ENCODE assay signal across 22 mouse cellular contexts in the genomic region with DNA sequence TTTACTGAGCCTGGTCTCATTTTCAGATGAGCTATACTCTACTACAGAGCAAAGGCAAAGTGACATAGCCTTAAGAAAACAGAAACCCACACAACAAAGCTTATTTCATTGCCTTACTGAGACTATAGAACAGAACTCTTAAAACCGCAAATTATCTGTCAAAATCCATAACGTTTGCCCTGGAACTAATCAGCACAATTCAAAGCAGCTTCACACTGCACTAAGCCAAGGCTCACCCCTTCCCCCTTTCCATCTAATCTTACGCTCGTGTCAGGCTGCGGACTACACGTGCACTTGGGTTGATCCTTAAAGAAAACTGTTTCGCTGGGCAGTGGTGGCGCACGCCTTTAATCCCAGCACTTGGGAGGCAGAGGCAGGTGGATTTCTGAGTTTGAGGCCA. TPM values are rescaled to one million over a fixed set of nuclear protein-coding genes. Genes with fewer than 3 reads are reported as not detected.
DNase-seq lines count a peak whose midpoint lies in the region; ATAC-seq and TF ChIP-seq lines count a peak whose summit lies in the region.
"Had no signal": no experiment of that assay in that cellular context is flagged by ENCODE, and none has a peak within 500 bp of the region (broad histone marks: within the 10 kb centered on the region; RNA-seq: fewer than 3 reads in every experiment).

No protein-coding gene starts in this region.

- 48% methylated on average over 9 of the region's 9 CpGs for WGBS in liver, embryonic 12.5 days (ENCODE audit: insufficient replicate concordance)
- 44% methylated on average over 9 of the region's 9 CpGs for WGBS in liver, embryonic 16.5 days (ENCODE audit: insufficient replicate concordance)
- 74% methylated on average over 9 of the region's 9 CpGs for WGBS in stomach, embryonic 15.5 days
- WGBS in forebrain, embryonic 14.5 days = 88% methylated on average over 9 of the region's 9 CpGs

- H3K9me3 ChIP-seq in MEL (replicated peaks; ENCODE audit: insufficient read depth, low read length) = no peaks in the 10 kb centered on the region
- H3K9me3 ChIP-seq in liver, embryonic 12.5 days (replicated peaks) = no peaks in the 10 kb centered on the region
- no peaks in the 10 kb centered on the region for H3K9me3 ChIP-seq in liver, embryonic 16.5 days (replicated peaks; ENCODE audit: control insufficient read depth, low read length)
- no peaks in the 10 kb centered on the region for H3K9me3 ChIP-seq in stomach, embryonic 15.5 days
- no peaks in the 10 kb centered on the region for H3K9me3 ChIP-seq in forebrain, embryonic 14.5 days (replicated peaks; ENCODE audit: control insufficient read depth, low read length)
- H3K9me3 ChIP-seq: embryonic facial prominence, embryonic 15.5 days; forebrain, embryonic 10.5 days; forebrain, embryonic 15.5 days; heart, embryonic 10.5 days; hindbrain, embryonic 13.5 days had no signal

- H3K36me3 ChIP-seq in MEL (ENCODE audit: control insufficient read depth in 1 of 2, insufficient read depth in 2 of 2, low read length in 2 of 2) = peaks cover 0 to 40% of the 10 kb centered on the region in 2 experiments; a peak in 2 of 4 replicates
- H3K36me3 ChIP-seq in liver, embryonic 12.5 days = peaks cover 9% of the 10 kb centered on the region; the same call in 1 of the 2 replicates
- no peaks in the 10 kb centered on the region for H3K36me3 ChIP-seq in liver, embryonic 16.5 days (ENCODE audit: control insufficient read depth, insufficient read depth)
- H3K36me3 ChIP-seq in stomach, embryonic 15.5 days = no peaks in the 10 kb centered on the region
- no peaks in the 10 kb centered on the region for H3K36me3 ChIP-seq in forebrain, embryonic 14.5 days (ENCODE audit: control insufficient read depth, insufficient read depth, low read length)
- H3K36me3 ChIP-seq: embryonic facial prominence, embryonic 15.5 days; forebrain, embryonic 10.5 days; forebrain, embryonic 15.5 days; heart, embryonic 10.5 days; hindbrain, embryonic 13.5 days had no signal

- no peak for TF ChIP-seq RAD21 in MEL (IDR thresholded peaks at IDR 0.05; ENCODE audit: low read depth, low read length)

- no peak for TF ChIP-seq POLR2A in MEL (IDR thresholded peaks at IDR 0.05; ENCODE audit: control insufficient read depth in 1 of 2, insufficient read depth in 1 of 2, low read depth in 1 of 2, low read length in 2 of 2, poor library complexity in 1 of 2)

- no peak for TF ChIP-seq CTCF in MEL (IDR thresholded peaks at IDR 0.05 in 2 of 3, conservative IDR thresholded peaks at IDR 0.05 in 1 of 3; ENCODE audit: control insufficient read depth in 1 of 3, insufficient read depth in 1 of 3, low read depth in 2 of 3, low read length in 3 of 3, poor library complexity in 1 of 3, severe bottlenecking in 1 of 3)

- no peaks in the 10 kb centered on the region for H3K79me2 ChIP-seq in MEL (ENCODE audit: control insufficient read depth, insufficient read depth, low read length, poor library complexity)

- 0 out of 2 replicates have a peak, but pooled peaks have one; percentile 49 for ATAC-seq in liver, embryonic 12.5 days
- peak; percentile 37; the same call in 1 of the 2 replicates for ATAC-seq in liver, embryonic 16.5 days (ENCODE audit: low read depth)
- ATAC-seq in stomach, embryonic 15.5 days (ENCODE audit: insufficient read depth, low FRiP score, low read depth) = no peak; the same call in 1 of the 2 replicates
- no peak for ATAC-seq in forebrain, embryonic 14.5 days
- ATAC-seq: forebrain, embryonic 15.5 days had no signal

- peak overlapping the region; percentile 47 for H3K9ac ChIP-seq in MEL (ENCODE audit: control insufficient read depth, low read depth, low read length, poor library complexity, severe bottlenecking)
- no peak overlapping the region for H3K9ac ChIP-seq in liver, embryonic 12.5 days
- H3K9ac ChIP-seq in liver, embryonic 16.5 days (ENCODE audit: low read depth, low read length) = no peak overlapping the region
- no peak overlapping the region for H3K9ac ChIP-seq in stomach, embryonic 15.5 days
- H3K9ac ChIP-seq in forebrain, embryonic 14.5 days (ENCODE audit: low read length) = no peak overlapping the region
- H3K9ac ChIP-seq: embryonic facial prominence, embryonic 15.5 days; forebrain, embryonic 15.5 days; hindbrain, embryonic 13.5 days had no signal

- H3K4me2 ChIP-seq in liver, embryonic 12.5 days = no peak overlapping the region
- peak overlapping the region; percentile 30; the same call in 1 of the 2 replicates for H3K4me2 ChIP-seq in liver, embryonic 16.5 days (ENCODE audit: low read depth, low read length)
- H3K4me2 ChIP-seq in stomach, embryonic 15.5 days = peak overlapping the region; percentile 24; the same call in 1 of the 2 replicates
- H3K4me2 ChIP-seq in forebrain, embryonic 14.5 days (ENCODE audit: low read length) = no peak overlapping the region
- H3K4me2 ChIP-seq: embryonic facial prominence, embryonic 15.5 days; forebrain, embryonic 15.5 days; hindbrain, embryonic 13.5 days had no signal

- H3K27me3 ChIP-seq in MEL (ENCODE audit: control insufficient read depth in 1 of 2, insufficient read depth in 2 of 2, low read length in 2 of 2) = no peaks in the 10 kb centered on the region
- no peaks in the 10 kb centered on the region for H3K27me3 ChIP-seq in liver, embryonic 12.5 days (replicated peaks)
- H3K27me3 ChIP-seq in liver, embryonic 16.5 days (ENCODE audit: control insufficient read depth, insufficient read depth, low read depth, low read length) = no peaks in the 10 kb centered on the region
- H3K27me3 ChIP-seq in stomach, embryonic 15.5 days (replicated peaks) = no peaks in the 10 kb centered on the region
- H3K27me3 ChIP-seq in forebrain, embryonic 14.5 days (replicated peaks; ENCODE audit: control insufficient read depth, insufficient read depth, low read length) = no peaks in the 10 kb centered on the region
- H3K27me3 ChIP-seq: CH12.LX; embryonic facial prominence, embryonic 15.5 days; forebrain, embryonic 15.5 days; hindbrain, embryonic 13.5 days had no signal

- peak; percentile 87 for DNase-seq in MEL (ENCODE audit: low read depth, low spot score)
- DNase-seq in adrenal gland, adult 2 months = no peak
- no peak for DNase-seq in frontal cortex, postnatal 36 days (ENCODE audit: low spot score in 2 of 2)
- DNase-seq in forebrain, embryonic 14.5 days (ENCODE audit: low spot score) = no peak
- DNase-seq: adrenal gland, postnatal 10 days; cerebellum, adult 11 months; cerebellum, adult 8-10 months; cerebellum, postnatal 14 days; embryo, embryonic 11 days; gastrocnemius, postnatal 10 days; heart, adult 18-20 months; heart, postnatal 10 days had no signal

- peak overlapping the region; percentile 46 for H3K27ac ChIP-seq in MEL (ENCODE audit: control insufficient read depth, low read depth, low read length)
- H3K27ac ChIP-seq in liver, embryonic 12.5 days = no peak overlapping the region
- H3K27ac ChIP-seq in liver, embryonic 16.5 days (ENCODE audit: low read length) = peak overlapping the region; percentile 53
- H3K27ac ChIP-seq in stomach, embryonic 15.5 days = no peak overlapping the region; the same call in 1 of the 2 replicates
- H3K27ac ChIP-seq in forebrain, embryonic 14.5 days (ENCODE audit: low read depth, low read length) = no peak overlapping the region
- H3K27ac ChIP-seq: embryonic facial prominence, embryonic 15.5 days; forebrain, embryonic 10.5 days; forebrain, embryonic 15.5 days; heart, embryonic 10.5 days; hindbrain, embryonic 13.5 days had no signal

- H3K4me3 ChIP-seq in MEL (ENCODE audit: control insufficient read depth in 1 of 2, insufficient read depth in 1 of 2, low read depth in 2 of 2, low read length in 2 of 2) = peak overlapping the region; percentile 6 to 18; a peak in 3 of 4 replicates
- H3K4me3 ChIP-seq in liver, embryonic 12.5 days = no peak overlapping the region
- no peak overlapping the region for H3K4me3 ChIP-seq in liver, embryonic 16.5 days (ENCODE audit: low read depth, low read length)
- no peak overlapping the region for H3K4me3 ChIP-seq in stomach, embryonic 15.5 days (replicated peaks)
- H3K4me3 ChIP-seq in forebrain, embryonic 14.5 days (ENCODE audit: low read depth, low read length) = no peak overlapping the region
- H3K4me3 ChIP-seq: embryonic facial prominence, embryonic 15.5 days; erythroblast, embryonic 14.5 days; forebrain, embryonic 10.5 days; forebrain, embryonic 15.5 days; heart, embryonic 10.5 days; hindbrain, embryonic 13.5 days had no signal

- H3K4me1 ChIP-seq in MEL (ENCODE audit: control insufficient read depth in 1 of 2, insufficient read depth in 2 of 2, low read length in 2 of 2) = peaks cover 38% of the 10 kb centered on the region in 2 experiments
- peaks cover 37% of the 10 kb centered on the region for H3K4me1 ChIP-seq in liver, embryonic 12.5 days
- H3K4me1 ChIP-seq in liver, embryonic 16.5 days (ENCODE audit: control insufficient read depth, low read depth, low read length) = no peaks in the 10 kb centered on the region
- H3K4me1 ChIP-seq in stomach, embryonic 15.5 days = 0 out of 2 replicates have a peak, but pooled peaks cover 7% of the 10 kb centered on the region
- H3K4me1 ChIP-seq in forebrain, embryonic 14.5 days (ENCODE audit: control insufficient read depth, insufficient read depth, low read length) = no peaks in the 10 kb centered on the region; the same call in 1 of the 2 replicates
- H3K4me1 ChIP-seq: embryonic facial prominence, embryonic 15.5 days; forebrain, embryonic 15.5 days had no signal

- peak; percentile 83 to 91 for TF ChIP-seq EP300 in MEL (IDR thresholded peaks at IDR 0.05; ENCODE audit: low read depth in 1 of 2, low read length in 2 of 2)

RNA-seq across cellular contexts. Expression of gene Slc35d3, which starts 26.4 kb away (rescaled TPM):
- total RNA-seq in MEL (2012; rRNA removed) = not detected in 2 replicates
- polyA plus RNA-seq in MEL (2012; ENCODE audit: insufficient read depth in 1 of 2, insufficient read length in 2 of 2, low read depth in 1 of 2, low replicate concordance in 2 of 2, missing spikeins in 1 of 2) = not detected
- 9.9 and 10.0 TPM in 2 replicates for polyA plus RNA-seq in liver, embryonic 12.5 days (2016; fragmentation: Nextera tagmentation; extraction: Ambion mirVana)
- polyA plus RNA-seq in liver, embryonic 16.5 days (2015; fragmentation: Nextera tagmentation; extraction: Ambion mirVana) = 1.6 and 1.7 TPM in 2 replicates
- polyA plus RNA-seq in stomach, embryonic 15.5 days (2015; fragmentation: Nextera tagmentation; extraction: Ambion mirVana) = 0.60 and 0.83 TPM in 2 replicates
- total RNA-seq in adrenal gland, adult 2 months (2021) = 10 to 100 TPM in 1 of 2 experiments, 1 to 10 TPM in 1; 7.9 to 14.5 TPM
- polyA plus RNA-seq in adrenal gland, adult 2 months (2012; rRNA removed) = 39.9 and 40.1 TPM in 2 replicates
- 0.63 and 0.65 TPM in 2 replicates for polyA plus RNA-seq in forebrain, embryonic 14.5 days (2014; fragmentation: Nextera tagmentation; extraction: Ambion mirVana)
- total RNA-seq: gastrocnemius, postnatal 10 days; heart, adult 18-20 months; heart, postnatal 10 days had no signal

RNA-seq across cellular contexts. Expression of gene Pex7, which starts 29.8 kb away (rescaled TPM):
- 15.8 and 16.0 TPM in 2 replicates for total RNA-seq in MEL (2012; rRNA removed)
- 10 to 100 TPM in 1 of 2 experiments, not detected in 1; 22.1 TPM for polyA plus RNA-seq in MEL (2012; ENCODE audit: insufficient read depth in 1 of 2, insufficient read length in 2 of 2, low read depth in 1 of 2, low replicate concordance in 2 of 2, missing spikeins in 1 of 2)
- 29.7 and 30.9 TPM in 2 replicates for polyA plus RNA-seq in liver, embryonic 12.5 days (2016; fragmentation: Nextera tagmentation; extraction: Ambion mirVana)
- 29.5 and 33.1 TPM in 2 replicates for polyA plus RNA-seq in liver, embryonic 16.5 days (2015; fragmentation: Nextera tagmentation; extraction: Ambion mirVana)
- 40.7 and 45.4 TPM in 2 replicates for polyA plus RNA-seq in stomach, embryonic 15.5 days (2015; fragmentation: Nextera tagmentation; extraction: Ambion mirVana)
- total RNA-seq in adrenal gland, adult 2 months (2021) = 10 to 100 TPM; 44.8 to 47.5 TPM
- polyA plus RNA-seq in adrenal gland, adult 2 months (2012; rRNA removed) = 114 and 169 TPM in 2 replicates
- polyA plus RNA-seq in forebrain, embryonic 14.5 days (2014; fragmentation: Nextera tagmentation; extraction: Ambion mirVana) = 29.8 and 31.8 TPM in 2 replicates

RNA-seq across cellular contexts. Expression of gene Map3k5, which starts 56.6 kb away (rescaled TPM):
- 0.35 and 0.39 TPM in 2 replicates for total RNA-seq in MEL (2012; rRNA removed)
- polyA plus RNA-seq in MEL (2012; ENCODE audit: insufficient read depth in 1 of 2, insufficient read length in 2 of 2, low read depth in 1 of 2, low replicate concordance in 2 of 2, missing spikeins in 1 of 2) = under 1 TPM in 1 of 2 experiments, not detected in 1; 0.97 TPM
- 1.2 and 1.3 TPM in 2 replicates for polyA plus RNA-seq in liver, embryonic 12.5 days (2016; fragmentation: Nextera tagmentation; extraction: Ambion mirVana)
- 0.69 and 0.83 TPM in 2 replicates for polyA plus RNA-seq in liver, embryonic 16.5 days (2015; fragmentation: Nextera tagmentation; extraction: Ambion mirVana)
- polyA plus RNA-seq in stomach, embryonic 15.5 days (2015; fragmentation: Nextera tagmentation; extraction: Ambion mirVana) = 3.0 and 3.3 TPM in 2 replicates
- total RNA-seq in adrenal gland, adult 2 months (2021) = 10 to 100 TPM; 19.9 to 36.9 TPM
- 2.8 and 3.3 TPM in 2 replicates for polyA plus RNA-seq in adrenal gland, adult 2 months (2012; rRNA removed)
- 0.72 and 0.95 TPM in 2 replicates for polyA plus RNA-seq in forebrain, embryonic 14.5 days (2014; fragmentation: Nextera tagmentation; extraction: Ambion mirVana)
- polyA plus RNA-seq: erythroblast, embryonic 14.5 days had no signal

Comparison
In these comparisons a context has a peak if more than half of its experiments do, and no peak if none do; other contexts are left out.
1. H3K27ac ChIP-seq: peak in MEL (single experiment) and liver, embryonic 16.5 days (single experiment); none in liver, embryonic 12.5 days (single experiment), stomach, embryonic 15.5 days (single experiment) and forebrain, embryonic 14.5 days (single experiment).
2. H3K4me2 ChIP-seq: peak in liver, embryonic 16.5 days (single experiment) and stomach, embryonic 15.5 days (single experiment); none in liver, embryonic 12.5 days (single experiment) and forebrain, embryonic 14.5 days (single experiment).
3. H3K4me3 ChIP-seq: peak in MEL (2 of 2); none in liver, embryonic 12.5 days (single experiment), liver, embryonic 16.5 days (single experiment), stomach, embryonic 15.5 days (single experiment) and forebrain, embryonic 14.5 days (single experiment).
4. ATAC-seq: peak in liver, embryonic 12.5 days (single experiment) and liver, embryonic 16.5 days (single experiment); none in stomach, embryonic 15.5 days (single experiment) and forebrain, embryonic 14.5 days (single experiment).